Mouse (Mus musculus): ENCODE results near the gene Tceanc.

DNA sequence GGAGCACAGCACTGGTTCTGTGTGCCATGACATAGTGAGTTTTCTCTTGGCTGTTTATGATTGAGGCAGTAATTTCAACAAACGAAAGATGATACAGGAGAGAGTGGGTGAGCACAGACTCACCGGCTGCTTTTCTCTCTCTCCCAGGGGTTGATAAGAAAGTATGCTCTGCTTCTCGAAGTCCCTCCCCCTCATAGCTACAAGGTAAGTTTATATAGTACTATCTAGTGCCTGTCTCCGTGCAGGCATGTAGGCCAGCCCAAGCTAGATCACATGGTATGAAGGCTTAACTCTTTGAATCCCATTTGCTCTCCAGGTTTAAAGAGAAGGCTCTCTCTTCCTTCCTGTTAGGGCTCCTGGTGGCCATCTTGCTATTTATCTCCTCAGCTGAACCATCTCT lies 16.8 kb upstream of the Tceanc start:
- TF ChIP-seq CTCF (IDR thresholded peaks at IDR 0.05 in 2 of 3, conservative IDR thresholded peaks at IDR 0.05 in 1 of 3; ENCODE audit: control insufficient read depth in 1 of 3, insufficient read depth in 1 of 3, low read depth in 2 of 3, low read length in 3 of 3, poor library complexity in 1 of 3, severe bottlenecking in 1 of 3) (no peak), POLR2A (IDR thresholded peaks at IDR 0.05; ENCODE audit: control insufficient read depth in 1 of 2, insufficient read depth in 1 of 2, low read depth in 1 of 2, low read length in 2 of 2, poor library complexity in 1 of 2) (peak in 1 of 2 experiments; percentile 53; a peak in 2 of 4 replicates), CHD2 (IDR thresholded peaks at IDR 0.05; ENCODE audit: low read length) (no peak), CHD1 (IDR thresholded peaks at IDR 0.05; ENCODE audit: low read depth, low read length) (no peak), ZC3H11A (IDR thresholded peaks at IDR 0.05; ENCODE audit: low read depth, low read length) (no peak), UBTF (IDR thresholded peaks at IDR 0.05; ENCODE audit: borderline replicate concordance, insufficient read depth, low read depth, low read length) (no peak), USF1 (IDR thresholded peaks at IDR 0.05; ENCODE audit: low read depth, low read length) (peak; percentile 92)
